Mouse (Mus musculus) liver, embryonic 13.5 days (tissue): ENCODE results near the gene Dnah11. TPM values are rescaled to one million over a fixed set of nuclear protein-coding genes. Genes with fewer than 3 reads are reported as not detected.

ENCODE experiments used
- ATAC-seq: fragments of 200-750 bp; cut with Nextera tagmentation; 2 replicates; pipeline ENCODE4 v1.8.0; 2017; ENCODE audit warnings: low read depth, mild to moderate bottlenecking, moderate number of reproducible peaks, moderate library complexity
- DNase-seq: peaks from one replicate; pipeline ENCODE4 v3.0.0; 2022
- H3K27ac ChIP-seq: fragments of 300-500 bp; sonication (generic); 2 replicates; pipeline ENCODE4 v1.5.1; 2015; ENCODE audit warnings: moderate library complexity, mild to moderate bottlenecking, inconsistent platforms
- H3K27me3 ChIP-seq: fragments of 300-500 bp; sonication (generic); 2 replicates; pipeline ENCODE4 v1.6.1; 2015; ENCODE audit warnings: mild to moderate bottlenecking, inconsistent platforms
- H3K36me3 ChIP-seq: fragments of 300-500 bp; sonication (generic); 2 replicates; pipeline ENCODE4 v1.6.1; 2015; ENCODE audit warnings: mild to moderate bottlenecking, inconsistent platforms
- H3K4me1 ChIP-seq: fragments of 300-500 bp; sonication (generic); replicated peaks from 2 replicates; pipeline ENCODE4 v1.6.1; 2015; ENCODE audit warnings: inconsistent platforms
- H3K4me2 ChIP-seq: fragments of 300-500 bp; sonication (generic); 2 replicates; pipeline ENCODE4 v1.6.1; 2015; ENCODE audit warnings: inconsistent platforms, mild to moderate bottlenecking, moderate library complexity
- H3K4me3 ChIP-seq: fragments of 300-500 bp; sonication (generic); replicated peaks from 2 replicates; pipeline ENCODE4 v1.5.1; 2015; ENCODE audit warnings: mild to moderate bottlenecking, inconsistent platforms
- H3K9ac ChIP-seq: fragments of 300-500 bp; sonication (generic); 2 replicates; pipeline ENCODE4 v1.6.1; 2015; ENCODE audit warnings: mild to moderate bottlenecking, inconsistent platforms
- H3K9me3 ChIP-seq: fragments of 300-500 bp; sonication (generic); replicated peaks from 2 replicates; pipeline ENCODE4 v1.6.1; 2016; ENCODE audit warnings: inconsistent platforms
- WGBS: fragments of 180-500 bp; shearing (Covaris S2); methylation state at CpG from one replicate; pipeline ENCODE4 v1.1.7; 2015; ENCODE audit not compliant: insufficient replicate concordance; 5-methylcytosine and 5-hydroxymethylcytosine counted together
- polyA plus RNA-seq: library from polyadenylated mRNA; unstranded; fragments of >200 nt; fragmentation: Nextera tagmentation; extraction: Ambion mirVana; gene quantifications from 2 replicates; pipeline ENCODE4 v1.2.1, GENCODE M21; 2015

Gene Dnah11
- polyA plus RNA-seq, 1 experiment from 2014 or later: 0.02 TPM

DNA sequence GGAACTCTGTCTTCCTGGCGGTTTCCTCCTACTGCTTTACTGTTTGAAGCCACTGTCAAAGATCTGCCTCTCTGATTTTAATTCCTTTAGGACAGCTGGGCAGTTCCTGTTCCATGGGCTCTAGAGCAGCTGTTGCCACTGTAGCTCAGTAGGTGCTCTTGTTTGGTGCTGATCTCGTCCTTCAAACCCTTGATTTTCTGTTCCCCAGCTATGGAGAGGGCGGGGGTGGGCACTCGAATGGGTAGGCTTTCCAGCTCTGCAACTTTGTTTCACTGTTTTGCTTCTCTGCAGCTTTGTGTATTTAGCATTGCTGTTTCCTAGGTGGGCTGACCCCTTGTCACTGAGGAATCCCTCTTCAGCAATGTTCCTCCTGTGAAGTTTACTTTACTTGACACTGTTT lies 34.1 kb downstream of the Dnah11 start:
- DNase-seq (no peak), ATAC-seq (no peak)
- H3K27ac ChIP-seq: no peak overlapping the region
- no peaks in the 10 kb centered on the region for H3K36me3 ChIP-seq
- H3K4me3 ChIP-seq: no peak overlapping the region
- no peaks in the 10 kb centered on the region for H3K9me3 ChIP-seq
- H3K27me3 ChIP-seq: no peaks in the 10 kb centered on the region
- H3K4me2 ChIP-seq: no peak overlapping the region
- WGBS: 41% methylated on average over 4 of the region's 4 CpGs
- H3K9ac ChIP-seq: no peak overlapping the region
- H3K4me1 ChIP-seq: no peaks in the 10 kb centered on the region

DNA sequence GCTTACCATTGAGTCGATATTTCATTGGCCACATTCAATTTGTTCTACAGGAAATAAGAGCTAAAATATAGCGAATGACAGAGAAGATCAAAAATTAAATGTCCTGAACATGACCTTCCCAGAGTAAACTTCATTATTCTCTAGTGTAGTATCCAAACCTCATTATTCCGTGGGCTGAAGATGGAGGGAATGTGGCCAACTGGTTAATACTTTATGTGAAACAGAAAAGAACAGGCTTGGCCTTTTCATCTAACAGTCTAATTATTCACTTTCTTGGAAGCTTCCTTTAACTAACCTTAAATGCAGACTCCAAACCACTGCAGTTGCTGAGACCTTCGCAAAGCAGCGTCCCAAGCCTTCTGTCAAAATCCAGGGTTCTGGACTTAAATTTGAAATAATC lies 41.9 kb downstream of the Dnah11 start:
- no peak overlapping the region for H3K4me3 ChIP-seq
- H3K27me3 ChIP-seq: no peaks in the 10 kb centered on the region
- DNase-seq: no peak
- H3K4me2 ChIP-seq: no peak overlapping the region
- no peaks in the 10 kb centered on the region for H3K36me3 ChIP-seq
- H3K9me3 ChIP-seq: no peaks in the 10 kb centered on the region
- no peak overlapping the region for H3K9ac ChIP-seq
- ATAC-seq: no peak
- no peaks in the 10 kb centered on the region for H3K4me1 ChIP-seq
- H3K27ac ChIP-seq: no peak overlapping the region
- 72% methylated on average over 5 of the region's 5 CpGs for WGBS

DNA sequence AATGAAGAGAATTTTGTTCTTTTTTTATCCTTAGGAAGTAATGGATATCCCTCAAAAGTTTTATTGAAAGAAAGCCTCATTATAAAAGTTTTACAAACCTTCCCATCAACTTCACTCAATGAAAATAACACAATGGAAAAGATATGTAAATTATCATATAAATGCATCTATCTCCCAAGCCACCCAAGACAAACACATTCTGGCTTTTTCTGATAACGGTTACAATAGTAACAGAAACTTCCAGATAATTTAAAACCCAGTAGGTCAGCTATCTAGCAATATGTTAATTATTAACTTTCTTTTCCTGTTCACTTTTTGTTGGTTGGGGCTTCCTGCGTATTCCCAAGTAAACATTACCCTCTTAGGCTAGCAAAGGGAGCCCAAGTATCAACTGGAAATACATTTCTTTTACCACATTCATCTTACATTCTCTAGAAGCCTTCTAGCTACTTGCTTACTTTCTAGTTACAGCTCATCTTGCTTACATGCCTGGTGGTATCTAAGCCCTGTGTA lies 51.3 kb downstream of the Dnah11 start:
- 53% methylated on average over 2 of the region's 2 CpGs for WGBS
- Histone ChIP-seq H3K27ac (peak overlapping the region; percentile 43; the same call in 1 of the 2 replicates), H3K4me2 (no peak overlapping the region), H3K36me3 (no peaks in the 10 kb centered on the region), H3K9me3 (no peaks in the 10 kb centered on the region), H3K27me3 (no peaks in the 10 kb centered on the region), H3K4me3 (no peak overlapping the region), H3K4me1 (peaks cover 4% of the 10 kb centered on the region; the same call in 1 of the 2 replicates), H3K9ac (no peak overlapping the region)
- no peak for ATAC-seq
- DNase-seq: no peak

DNA sequence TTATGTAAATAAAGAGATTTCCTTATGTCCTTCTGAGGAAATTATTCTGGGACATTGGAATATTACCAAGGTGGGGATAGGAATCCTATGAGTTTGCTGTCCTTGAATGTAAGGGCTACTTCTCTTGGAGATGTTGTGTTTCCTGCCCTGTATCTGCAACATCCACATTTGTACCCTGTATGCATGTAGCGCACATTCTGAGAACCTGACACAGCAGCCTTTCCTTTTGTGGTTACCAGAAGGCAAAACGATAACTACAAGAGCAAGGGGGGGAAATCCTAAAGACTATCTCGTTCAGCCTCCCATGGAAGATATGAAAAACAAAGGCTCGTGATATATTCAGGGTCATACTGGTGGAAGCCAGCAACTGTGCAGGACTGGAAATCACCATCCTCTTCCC lies 70.7 kb downstream of the Dnah11 start:
- no peaks in the 10 kb centered on the region for H3K4me1 ChIP-seq
- DNase-seq: no peak
- no peak overlapping the region for H3K27ac ChIP-seq
- WGBS: 27% methylated on average over 4 of the region's 4 CpGs
- H3K9ac ChIP-seq: no peak overlapping the region
- no peaks in the 10 kb centered on the region for H3K27me3 ChIP-seq
- H3K4me2 ChIP-seq: no peak overlapping the region
- H3K4me3 ChIP-seq: no peak overlapping the region
- ATAC-seq: no peak
- H3K9me3 ChIP-seq: no peaks in the 10 kb centered on the region
- H3K36me3 ChIP-seq: no peaks in the 10 kb centered on the region

DNA sequence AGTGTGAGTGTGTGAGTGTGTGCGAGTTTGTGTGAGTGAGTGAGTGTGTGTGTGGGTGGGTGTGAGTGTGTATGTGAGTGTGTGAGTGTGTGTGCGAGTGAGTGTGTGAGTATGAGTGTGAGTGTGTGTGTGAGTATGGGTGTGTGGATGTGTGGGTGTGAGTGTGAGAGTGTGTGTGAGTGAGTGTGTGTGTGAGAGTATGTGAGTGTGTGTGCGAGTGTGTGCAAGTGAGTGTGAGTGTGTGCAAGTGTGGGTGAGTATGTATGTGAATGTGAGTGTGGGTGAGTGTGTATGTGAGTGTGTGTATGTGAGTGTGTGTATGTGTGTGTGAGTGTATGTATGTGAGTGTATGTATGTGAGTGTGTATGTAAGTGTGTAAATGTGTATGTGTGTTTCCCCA lies 79.2 kb downstream of the Dnah11 start:
- ATAC-seq (no peak), DNase-seq (no peak)
- H3K27me3 ChIP-seq: no peaks in the 10 kb centered on the region
- no peaks in the 10 kb centered on the region for H3K9me3 ChIP-seq
- H3K4me3 ChIP-seq: no peak overlapping the region
- no peaks in the 10 kb centered on the region for H3K36me3 ChIP-seq
- no peaks in the 10 kb centered on the region for H3K4me1 ChIP-seq
- no peak overlapping the region for H3K4me2 ChIP-seq
- H3K9ac ChIP-seq: no peak overlapping the region
- H3K27ac ChIP-seq: no peak overlapping the region
- 83% methylated on average over 3 of the region's 3 CpGs for WGBS

DNA sequence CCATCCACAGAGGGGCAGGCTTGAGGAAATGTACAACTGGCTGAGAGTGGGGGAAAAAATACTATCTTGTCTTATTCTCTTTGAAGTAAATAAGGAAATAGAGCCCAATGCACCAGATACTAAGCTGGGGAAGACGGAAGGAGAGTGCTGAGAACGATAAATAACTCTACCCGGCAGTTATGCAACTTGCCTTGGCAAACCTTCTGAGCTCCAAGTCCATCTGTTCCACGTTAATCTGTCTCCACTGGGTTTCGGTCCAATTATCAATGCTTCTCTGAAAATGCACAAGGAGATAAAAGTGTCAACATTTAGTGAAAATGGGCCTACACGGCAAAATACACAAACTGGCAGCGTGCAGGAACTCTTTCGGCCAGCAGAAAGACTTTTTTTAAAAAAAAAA lies 86.2 kb downstream of the Dnah11 start:
- Histone ChIP-seq H3K27me3 (no peaks in the 10 kb centered on the region), H3K27ac (no peak overlapping the region), H3K4me1 (no peaks in the 10 kb centered on the region), H3K4me3 (no peak overlapping the region), H3K9ac (no peak overlapping the region), H3K9me3 (no peaks in the 10 kb centered on the region), H3K4me2 (no peak overlapping the region), H3K36me3 (no peaks in the 10 kb centered on the region)
- 56% methylated on average over 8 of the region's 8 CpGs for WGBS
- ATAC-seq (no peak), DNase-seq (no peak)

DNA sequence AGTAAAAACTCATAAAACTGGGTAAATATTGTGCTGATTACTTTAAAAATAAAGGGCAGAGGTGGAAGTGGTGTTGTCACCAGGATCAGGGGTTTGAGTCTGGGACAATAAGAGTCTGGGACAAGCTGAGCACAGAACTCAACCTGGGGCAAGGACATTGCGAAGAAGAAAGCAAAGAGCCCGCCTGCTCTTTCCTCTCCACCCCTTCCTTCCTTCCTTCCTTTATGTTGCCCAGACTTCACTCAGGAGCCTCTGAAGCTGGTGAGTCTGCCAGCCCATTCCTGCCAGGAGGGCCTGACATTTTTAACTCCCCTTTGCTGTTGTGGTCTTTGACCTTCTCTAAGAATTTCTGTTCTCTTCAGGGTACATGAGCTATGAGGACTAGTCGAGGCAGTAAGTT lies 86.9 kb downstream of the Dnah11 start:
- H3K36me3 ChIP-seq: no peaks in the 10 kb centered on the region
- no peaks in the 10 kb centered on the region for H3K9me3 ChIP-seq
- H3K9ac ChIP-seq: no peak overlapping the region
- no peak overlapping the region for H3K27ac ChIP-seq
- ATAC-seq (no peak), DNase-seq (no peak)
- H3K4me2 ChIP-seq: no peak overlapping the region
- WGBS: 39% methylated on average over 3 of the region's 3 CpGs
- H3K4me3 ChIP-seq: no peak overlapping the region
- H3K4me1 ChIP-seq: no peaks in the 10 kb centered on the region
- H3K27me3 ChIP-seq: no peaks in the 10 kb centered on the region

DNA sequence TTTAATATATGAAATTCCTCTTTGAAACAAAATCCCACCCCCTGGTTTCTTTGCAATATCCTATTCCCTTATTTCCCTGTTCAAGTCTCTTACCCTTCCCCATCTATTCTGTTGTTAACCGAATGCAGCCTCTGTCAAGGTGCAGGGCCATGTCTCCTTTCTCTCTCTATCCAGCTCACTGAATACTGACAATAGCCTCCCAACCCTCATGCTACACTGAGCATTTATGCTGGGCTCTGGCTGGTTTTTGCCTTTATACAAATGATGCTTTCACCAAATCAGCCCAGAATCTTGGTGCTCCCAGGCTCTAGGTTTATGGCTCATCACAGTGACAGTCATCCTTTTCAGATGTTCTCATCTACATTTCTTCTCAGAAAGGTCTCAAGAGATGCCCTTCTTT lies 91.1 kb downstream of the Dnah11 start:
- H3K9me3 ChIP-seq: no peaks in the 10 kb centered on the region
- H3K9ac ChIP-seq: no peak overlapping the region
- WGBS: 68% methylated on average over 1 of the region's 1 CpGs
- H3K4me2 ChIP-seq: no peak overlapping the region
- ATAC-seq (no peak), DNase-seq (no peak)
- H3K4me1 ChIP-seq: no peaks in the 10 kb centered on the region
- H3K36me3 ChIP-seq: no peaks in the 10 kb centered on the region
- H3K27me3 ChIP-seq: no peaks in the 10 kb centered on the region
- H3K27ac ChIP-seq: no peak overlapping the region
- H3K4me3 ChIP-seq: no peak overlapping the region

DNA sequence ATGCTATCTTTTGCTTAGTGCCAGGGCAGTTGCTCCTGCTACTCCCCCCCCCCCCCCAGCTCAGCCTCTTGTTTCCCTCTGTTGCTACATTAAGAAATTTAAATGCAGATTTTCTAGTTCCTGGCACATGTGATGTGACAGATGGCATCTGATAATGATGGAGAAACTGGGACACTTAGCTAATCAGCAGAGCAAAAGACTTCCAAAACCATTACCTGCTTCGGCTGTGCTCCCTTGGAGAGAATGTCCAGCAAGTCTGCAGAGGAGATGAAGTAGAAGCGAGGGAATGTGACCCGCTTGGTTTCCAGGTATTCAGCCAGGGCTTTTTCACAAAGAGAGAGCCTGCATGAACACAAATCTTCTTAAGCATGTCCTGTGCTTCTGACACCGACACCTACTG lies 94.3 kb downstream of the Dnah11 start:
- Histone ChIP-seq H3K4me2 (no peak overlapping the region), H3K4me1 (no peaks in the 10 kb centered on the region), H3K36me3 (no peaks in the 10 kb centered on the region), H3K27me3 (no peaks in the 10 kb centered on the region), H3K9ac (no peak overlapping the region), H3K4me3 (no peak overlapping the region), H3K27ac (no peak overlapping the region), H3K9me3 (no peaks in the 10 kb centered on the region)
- WGBS: 67% methylated on average over 4 of the region's 4 CpGs
- DNase-seq: no peak
- ATAC-seq: no peak

DNA sequence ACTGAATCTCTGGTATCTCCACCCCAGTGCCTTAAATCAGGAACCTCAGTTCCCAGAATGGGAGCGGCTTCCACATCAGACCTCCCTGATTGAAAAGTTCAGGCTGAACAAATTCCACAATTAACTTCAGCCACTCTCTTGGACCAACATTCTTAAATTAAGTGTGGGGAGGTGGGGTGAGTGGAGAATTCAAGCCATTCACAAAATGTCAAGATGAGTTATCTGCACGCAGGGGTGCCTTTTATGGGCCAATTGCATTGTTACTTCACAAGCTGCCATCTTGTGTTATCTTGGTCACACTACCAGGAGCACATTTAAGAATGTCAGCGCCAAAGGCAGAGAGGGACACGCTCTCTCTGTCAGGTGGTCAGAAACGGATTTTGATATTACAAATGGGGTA lies 99.1 kb downstream of the Dnah11 start:
- WGBS: 62% methylated on average over 5 of the region's 5 CpGs

DNA sequence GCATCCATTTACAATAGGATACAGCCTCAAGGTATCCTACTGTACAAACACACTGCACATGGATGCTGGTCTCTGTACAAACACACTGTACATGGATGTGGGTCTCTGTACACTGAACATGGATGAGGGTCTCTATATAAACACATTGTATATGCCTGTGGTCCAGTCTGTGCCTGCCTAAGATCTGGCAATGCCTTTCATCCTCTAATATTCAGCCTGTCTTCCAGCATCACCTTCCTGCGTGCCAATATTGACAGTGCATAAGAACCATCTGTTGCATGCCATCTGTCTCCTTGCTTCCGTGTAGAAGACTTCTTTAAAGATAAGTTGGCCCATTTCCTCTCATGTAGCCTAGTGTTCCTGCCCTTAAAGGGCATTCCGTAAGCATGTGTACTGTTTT lies 100.6 kb downstream of the Dnah11 start:
- ATAC-seq: no peak
- H3K9me3 ChIP-seq: no peaks in the 10 kb centered on the region
- H3K27me3 ChIP-seq: no peaks in the 10 kb centered on the region
- no peak overlapping the region for H3K4me3 ChIP-seq
- H3K27ac ChIP-seq: no peak overlapping the region
- no peak for DNase-seq
- no peak overlapping the region for H3K9ac ChIP-seq
- H3K36me3 ChIP-seq: no peaks in the 10 kb centered on the region
- no peaks in the 10 kb centered on the region for H3K4me1 ChIP-seq
- no peak overlapping the region for H3K4me2 ChIP-seq
- 59% methylated on average over 3 of the region's 3 CpGs for WGBS

More for the DNA sequence above, 99.1 kb downstream of the Dnah11 start:
- DNase-seq: no peak
- Histone ChIP-seq H3K27ac (no peak overlapping the region), H3K9ac (no peak overlapping the region), H3K27me3 (no peaks in the 10 kb centered on the region), H3K4me1 (no peaks in the 10 kb centered on the region), H3K9me3 (no peaks in the 10 kb centered on the region), H3K36me3 (no peaks in the 10 kb centered on the region), H3K4me3 (no peak overlapping the region), H3K4me2 (no peak overlapping the region)
- no peak for ATAC-seq

DNA sequence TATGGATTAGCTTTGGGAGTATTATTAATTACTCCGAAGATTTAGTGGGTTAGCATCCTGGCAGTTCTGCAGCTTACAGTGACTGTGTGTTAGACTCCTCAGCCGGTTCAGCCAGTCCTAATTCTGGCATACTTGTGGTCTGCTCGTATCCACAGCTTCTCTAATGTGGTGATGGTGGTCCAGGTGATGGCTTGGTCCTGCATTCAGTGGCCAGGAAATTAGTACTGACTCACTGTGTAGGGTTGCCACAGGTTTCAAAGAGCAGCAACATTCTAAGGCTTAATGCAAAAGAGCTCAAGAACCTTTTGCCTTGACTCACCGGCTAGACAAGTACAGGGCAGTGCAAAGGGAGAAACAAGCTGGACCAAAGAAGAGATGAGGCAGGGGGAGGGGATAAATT lies 103.9 kb downstream of the Dnah11 start:
- ATAC-seq: no peak

More for the DNA sequence above, 103.9 kb downstream of the Dnah11 start:
- H3K9me3 ChIP-seq: no peaks in the 10 kb centered on the region
- 46% methylated on average over 4 of the region's 4 CpGs for WGBS
- no peak overlapping the region for H3K4me2 ChIP-seq
- DNase-seq: no peak
- no peak overlapping the region for H3K4me3 ChIP-seq
- H3K4me1 ChIP-seq: no peaks in the 10 kb centered on the region
- H3K36me3 ChIP-seq: no peaks in the 10 kb centered on the region
- no peak overlapping the region for H3K9ac ChIP-seq
- no peaks in the 10 kb centered on the region for H3K27me3 ChIP-seq
- no peak overlapping the region for H3K27ac ChIP-seq
